Mouse (Mus musculus) lung, adult 2 months (tissue): Measurements from ENCODE around the gene Apoc1. TPM values are rescaled to one million over a fixed set of nuclear protein-coding genes. Genes with fewer than 3 reads are reported as not detected.

Experiments used
- DNase-seq: peaks from one replicate; pipeline ENCODE4 v3.0.0; 2022
- H3K4me1 ChIP-seq: fragments of 200-500 bp; 2 replicates; pipeline ENCODE4 v1.6.1; 2011; ENCODE audit warnings: low read length; ENCODE audit not compliant: control insufficient read depth, insufficient read depth
- H3K4me3 ChIP-seq: fragments of 200-500 bp; replicated peaks from 2 replicates; pipeline ENCODE3; 2011; ENCODE audit warnings: low read depth, mild to moderate bottlenecking, control low read depth, low read length; ENCODE audit errors: extremely low read depth
- CTCF ChIP-seq: fragments of 200-500 bp; IDR thresholded peaks from 2 replicates; pipeline ENCODE4 v1.5.1; 2011; ENCODE audit warnings: mild to moderate bottlenecking, low read length, control low read depth; ENCODE audit not compliant: insufficient read depth
- POLR2A ChIP-seq: fragments of 200-500 bp; IDR thresholded peaks from 2 replicates; pipeline ENCODE4 v1.6.1; 2011; ENCODE audit warnings: low read depth, mild to moderate bottlenecking, control low read depth, low read length, borderline replicate concordance; ENCODE audit errors: extremely low read depth
- WGBS: fragments of 180-500 bp; shearing (Covaris S2); methylation state at CpG from one replicate; pipeline ENCODE4 v1.1.7; 2018; 5-methylcytosine and 5-hydroxymethylcytosine counted together
- polyA plus RNA-seq: library from polyadenylated mRNA; depleted of rRNA; stranded (reverse); fragments of >200 nt; gene quantifications from 2 replicates; pipeline ENCODE4 v1.2.3, GENCODE M21; 2012; rRNA removed

Gene Apoc1
- polyA plus RNA-seq, 1 experiment = 29.2 TPM

DNA sequence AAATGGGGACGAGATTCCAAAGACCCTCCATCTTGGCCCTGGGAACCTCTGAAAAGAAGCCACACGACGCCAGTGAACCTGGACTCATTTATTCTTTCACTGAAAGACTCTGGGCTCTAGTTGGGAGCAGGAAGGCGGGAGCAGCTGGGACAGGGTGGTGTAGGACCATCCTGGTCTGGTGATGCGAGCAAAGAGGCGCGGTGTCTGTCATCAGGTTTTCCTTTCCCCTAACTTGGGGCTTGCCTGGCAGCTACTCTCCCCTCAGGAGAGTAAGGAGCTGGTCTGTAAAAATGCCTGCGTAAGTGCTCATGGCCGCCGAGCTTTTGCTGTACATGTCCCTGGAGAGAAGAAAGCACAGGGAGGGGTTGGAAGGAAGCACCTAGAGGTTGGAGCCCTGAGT is 20.9 kb downstream of the Apoc1 start:
- Histone ChIP-seq H3K4me1 (peaks cover 5% of the 10 kb centered on the region; the same call in 1 of the 2 replicates), H3K4me3 (no peak overlapping the region)
- WGBS = 69% methylated on average over 10 of the region's 10 CpGs
- TF ChIP-seq POLR2A (no peak), CTCF (no peak)
- DNase-seq = no peak

DNA sequence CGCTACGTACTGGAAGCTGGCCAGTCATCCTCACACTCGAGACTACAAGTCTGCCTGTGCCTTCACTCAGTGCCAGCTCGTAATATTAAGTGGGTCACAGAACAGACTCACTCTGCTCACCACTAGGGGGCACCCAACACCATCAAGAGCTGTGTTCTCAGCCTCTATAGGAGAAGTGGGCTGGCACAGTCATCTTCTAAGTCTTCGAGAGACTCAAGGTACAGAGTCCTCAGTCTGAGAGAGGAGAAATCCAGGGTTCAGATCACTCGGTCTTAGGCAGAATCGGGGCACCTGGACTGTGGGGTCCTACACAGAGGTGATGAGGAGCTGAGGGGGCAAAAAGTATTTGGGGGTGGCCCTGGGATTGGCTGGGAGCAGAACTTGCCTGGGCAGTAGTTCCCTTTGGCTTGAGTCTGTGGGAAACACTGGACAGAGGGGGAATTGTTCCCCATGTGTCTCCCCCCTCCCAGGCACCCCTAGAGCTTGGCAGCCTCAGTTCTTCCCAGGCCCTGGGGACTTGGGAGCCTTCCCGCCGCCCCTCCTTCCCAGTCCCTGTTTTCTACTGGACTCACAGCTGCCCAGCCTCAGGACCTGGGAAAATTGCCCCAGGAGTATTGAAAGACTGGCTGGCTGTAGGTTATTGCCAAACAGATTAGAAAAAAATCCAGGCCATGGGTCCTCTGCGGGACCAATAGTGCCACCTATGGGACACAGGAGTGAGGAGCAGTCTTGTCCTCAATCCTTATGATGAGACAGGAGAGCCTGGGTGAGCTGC is 23.3 kb downstream of the Apoc1 start:
- peaks cover 7% of the 10 kb centered on the region for H3K4me1 ChIP-seq
- DNase-seq = peak; percentile 86
- TF ChIP-seq POLR2A (no peak), CTCF (peak; percentile 88)
- WGBS = 4% methylated on average over 10 of the region's 10 CpGs
- H3K4me3 ChIP-seq = no peak overlapping the region

GRCm38 (mm10) chr7:19667434-19667833 is 25.0 kb downstream of the Apoc1 start:
- 64% methylated on average over 2 of the region's 2 CpGs for WGBS
- DNase-seq = no peak
- no peak for TF ChIP-seq CTCF
- TF ChIP-seq POLR2A = no peak
- Histone ChIP-seq H3K4me3 (no peak overlapping the region), H3K4me1 (peaks cover 14% of the 10 kb centered on the region)

DNA sequence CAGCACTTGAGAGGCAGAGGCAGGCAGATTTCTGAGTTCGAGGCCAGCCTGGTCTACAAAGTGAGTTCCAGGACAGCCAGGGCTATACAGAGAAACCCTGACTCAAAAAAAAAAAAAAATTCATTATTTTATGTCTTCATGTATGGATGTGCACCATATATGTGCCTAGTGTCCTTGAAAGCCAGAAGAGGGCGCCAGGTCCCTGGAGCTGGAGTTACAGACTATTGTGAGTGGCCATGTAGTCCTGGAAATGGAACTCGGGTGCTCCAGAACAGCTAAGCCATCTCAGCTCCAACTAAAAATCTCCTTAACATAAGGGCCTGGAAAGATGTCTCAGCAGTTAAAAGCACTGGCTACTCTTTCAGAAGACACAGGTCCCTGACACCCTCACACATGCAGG is 25.7 kb downstream of the Apoc1 start:
- TF ChIP-seq POLR2A (no peak), CTCF (no peak)
- WGBS = 62% methylated on average over 3 of the region's 3 CpGs
- Histone ChIP-seq H3K4me3 (no peak overlapping the region), H3K4me1 (peaks cover 14% of the 10 kb centered on the region)
- no peak for DNase-seq

DNA sequence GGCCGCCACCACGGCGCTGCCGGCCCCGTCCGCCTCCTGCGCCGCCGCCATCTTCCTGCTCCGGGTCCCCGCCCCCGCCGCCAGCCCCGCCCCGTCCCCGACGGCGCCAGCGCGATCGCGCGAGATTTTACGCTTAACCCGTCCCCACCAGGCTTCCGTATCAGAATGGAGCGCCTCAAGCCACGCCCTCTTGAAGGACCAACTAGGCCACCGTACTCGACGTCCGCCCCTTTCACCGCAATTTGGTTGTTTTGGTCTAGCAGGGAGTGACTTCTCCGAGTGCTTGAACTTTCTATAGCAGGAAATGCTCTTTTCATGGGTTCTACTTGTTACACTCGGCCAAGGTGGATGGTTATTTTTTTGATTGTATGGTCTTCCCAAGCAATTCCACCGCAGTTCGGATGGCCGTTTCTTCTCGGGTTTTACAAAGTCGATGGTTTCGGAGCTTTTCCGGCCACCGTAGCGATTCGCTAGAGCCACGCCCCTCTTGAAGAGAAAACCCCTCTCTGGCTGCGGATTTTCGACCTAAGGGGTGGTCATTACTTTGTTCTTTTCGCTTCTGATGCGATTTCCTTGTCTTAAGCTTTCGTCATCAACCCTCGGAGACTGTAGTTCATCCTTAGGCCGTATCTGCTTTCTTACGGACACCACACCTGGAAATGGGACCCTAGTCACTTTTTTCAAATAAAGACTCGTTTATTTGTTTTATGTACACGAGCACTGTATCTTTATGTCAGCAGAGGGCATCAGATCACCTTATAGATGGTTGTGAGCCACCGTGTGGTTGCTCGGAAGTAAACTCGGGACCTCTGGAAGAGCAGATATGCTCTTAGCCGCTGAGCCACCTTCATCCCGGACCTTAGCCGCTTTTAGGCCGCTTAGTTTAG is 27.3 kb downstream of the Apoc1 start, which contains the start of gene Clptm1:
Gene Clptm1 (minus strand): TSS at position 79 of the 887 bp plus-strand sequence.
- Histone ChIP-seq H3K4me3 (peak within 1 kb of the TSS; percentile 78), H3K4me1 (peaks cover 14% of the 10 kb centered on the region)
- DNase-seq = peak; percentile 97
- under 1% methylated on average over 62 of the region's 63 CpGs for WGBS
- TF ChIP-seq POLR2A (peak; percentile 72; the same call in 1 of the 2 replicates), CTCF (no peak)

- H3K4me1 ChIP-seq = peaks cover 14% of the 10 kb centered on the region
- no peak for TF ChIP-seq CTCF
- TF ChIP-seq POLR2A = no peak
- under 1% methylated on average over 37 of the region's 37 CpGs for WGBS
- DNase-seq = no peak
- peak overlapping the region; percentile 75 for H3K4me3 ChIP-seq
Observed at GRCm38 (mm10) chr7:19664455-19664954, 28.0 kb downstream of the Apoc1 start.

- Histone ChIP-seq H3K4me1 (peaks cover 10% of the 10 kb centered on the region), H3K4me3 (peak overlapping the region; percentile 75)
- WGBS = 12% methylated on average over 8 of the region's 8 CpGs
- no peak for DNase-seq
- TF ChIP-seq POLR2A (no peak), CTCF (no peak)
Observed at GRCm38 (mm10) chr7:19663940-19664339, 28.5 kb downstream of the Apoc1 start.

DNA sequence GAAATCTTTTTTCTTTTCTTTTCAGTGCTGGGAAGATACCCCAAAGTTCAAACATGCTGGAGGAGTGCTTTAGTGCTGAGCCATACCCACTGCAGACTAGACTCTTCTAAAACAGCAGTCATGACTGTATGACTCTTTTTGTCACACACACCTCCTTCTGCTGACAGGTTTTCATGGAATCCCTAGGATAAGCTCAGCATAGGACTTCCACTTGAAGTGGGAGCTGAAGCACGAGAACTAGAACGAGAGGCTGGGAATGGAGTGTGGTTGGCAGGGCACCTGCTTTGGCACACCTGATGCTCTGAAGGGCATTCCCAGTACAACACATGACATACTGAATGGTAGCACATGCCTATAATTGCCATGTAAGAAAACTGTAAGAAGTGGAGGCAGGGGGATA is 39.8 kb downstream of the Apoc1 start:
- 88% methylated on average over 2 of the region's 2 CpGs for WGBS
- no peak overlapping the region for H3K4me3 ChIP-seq
- 0 out of 2 replicates have a peak, but pooled peaks cover 2% of the 10 kb centered on the region for H3K4me1 ChIP-seq
- DNase-seq = no peak
- no peak for TF ChIP-seq CTCF
- no peak for TF ChIP-seq POLR2A

GRCm38 (mm10) chr7:19651063-19651786 is 41.2 kb downstream of the Apoc1 start:
- no peak for DNase-seq
- WGBS = 54% methylated on average over 6 of the region's 6 CpGs
- Histone ChIP-seq H3K4me1 (0 out of 2 replicates have a peak, but pooled peaks cover 2% of the 10 kb centered on the region), H3K4me3 (no peak overlapping the region)
- TF ChIP-seq POLR2A (no peak), CTCF (no peak)

GRCm38 (mm10) chr7:19641223-19641622 is 51.2 kb downstream of the Apoc1 start:
- Histone ChIP-seq H3K4me1 (no peaks in the 10 kb centered on the region), H3K4me3 (no peak overlapping the region)
- WGBS = 89% methylated on average over 4 of the region's 4 CpGs
- TF ChIP-seq CTCF = no peak
- no peak for TF ChIP-seq POLR2A
- no peak for DNase-seq

Other genes starting within 250 kb of the Apoc1 start
- 29.2 and 34.3 TPM in 2 replicates for gene Mark4, start 233.8 kb downstream of the Apoc1 start, polyA plus RNA-seq
- 2.7 and 3.4 TPM in 2 replicates for gene Exoc3l2, start 229.3 kb downstream of the Apoc1 start, polyA plus RNA-seq
- 12.2 and 12.9 TPM in 2 replicates for gene Bloc1s3, start 184.3 kb downstream of the Apoc1 start, polyA plus RNA-seq
- gene Trappc6a, start 184.3 kb downstream of the Apoc1 start, polyA plus RNA-seq = 63.1 and 93.4 TPM in 2 replicates
- 0.62 and 17.3 TPM in 2 replicates for gene Nkpd1, start 174.8 kb downstream of the Apoc1 start, polyA plus RNA-seq
- gene Ppp1r37, start 129.6 kb downstream of the Apoc1 start, polyA plus RNA-seq = 113 and 121 TPM in 2 replicates
- 4.3 and 5.0 TPM in 2 replicates for gene Zfp296, start 115.4 kb downstream of the Apoc1 start, polyA plus RNA-seq
- gene Gemin7, start 115.1 kb downstream of the Apoc1 start, polyA plus RNA-seq = 99.2 and 132 TPM in 2 replicates
- 96.1 and 134 TPM in 2 replicates for gene Clasrp, start 88.2 kb downstream of the Apoc1 start, polyA plus RNA-seq
- 32.5 and 34.9 TPM in 2 replicates for gene Relb, start 63.2 kb downstream of the Apoc1 start, polyA plus RNA-seq
- gene Clptm1, start 27.6 kb downstream of the Apoc1 start, polyA plus RNA-seq = 96.8 and 143 TPM in 2 replicates
- gene Apoc2, start 14.7 kb downstream of the Apoc1 start, polyA plus RNA-seq = 1.9 and 5.1 TPM in 2 replicates
- not detected in 2 replicates for gene Gm44805, start 11.2 kb downstream of the Apoc1 start, polyA plus RNA-seq
- 1.1 and 1.4 TPM in 2 replicates for gene Apoc4, start 11.2 kb downstream of the Apoc1 start, polyA plus RNA-seq
- 815 and 1,134 TPM in 2 replicates for gene Apoe, start 6.5 kb upstream of the Apoc1 start, polyA plus RNA-seq
- 46.0 and 51.3 TPM in 2 replicates for gene Tomm40, start 22.8 kb upstream of the Apoc1 start, polyA plus RNA-seq
- 70.9 and 74.7 TPM in 2 replicates for gene Nectin2, start 57.8 kb upstream of the Apoc1 start, polyA plus RNA-seq
- 769 and 829 TPM in 2 replicates for gene Bcam, start 78.4 kb upstream of the Apoc1 start, polyA plus RNA-seq
- 16.1 and 21.9 TPM in 2 replicates for gene Cblc, start 104.1 kb upstream of the Apoc1 start, polyA plus RNA-seq
- gene Bcl3, start 130.1 kb upstream of the Apoc1 start, polyA plus RNA-seq = 38.7 and 71.2 TPM in 2 replicates
- gene Gm19345, start 159.3 kb upstream of the Apoc1 start, polyA plus RNA-seq = 0.52 TPM in 1 of 2 replicates, not detected in the other
- gene Ceacam16, start 168.6 kb upstream of the Apoc1 start, polyA plus RNA-seq = 0.90 and 2.5 TPM in 2 replicates
- 2.0 TPM in 1 of 2 replicates, not detected in the other for gene Ceacam19, start 195.3 kb upstream of the Apoc1 start, polyA plus RNA-seq
- gene Pvr, start 228.5 kb upstream of the Apoc1 start, polyA plus RNA-seq = 23.7 and 24.7 TPM in 2 replicates